Comparison of ENCODE assay signal across 8 mouse cellular contexts in the genomic region with DNA sequence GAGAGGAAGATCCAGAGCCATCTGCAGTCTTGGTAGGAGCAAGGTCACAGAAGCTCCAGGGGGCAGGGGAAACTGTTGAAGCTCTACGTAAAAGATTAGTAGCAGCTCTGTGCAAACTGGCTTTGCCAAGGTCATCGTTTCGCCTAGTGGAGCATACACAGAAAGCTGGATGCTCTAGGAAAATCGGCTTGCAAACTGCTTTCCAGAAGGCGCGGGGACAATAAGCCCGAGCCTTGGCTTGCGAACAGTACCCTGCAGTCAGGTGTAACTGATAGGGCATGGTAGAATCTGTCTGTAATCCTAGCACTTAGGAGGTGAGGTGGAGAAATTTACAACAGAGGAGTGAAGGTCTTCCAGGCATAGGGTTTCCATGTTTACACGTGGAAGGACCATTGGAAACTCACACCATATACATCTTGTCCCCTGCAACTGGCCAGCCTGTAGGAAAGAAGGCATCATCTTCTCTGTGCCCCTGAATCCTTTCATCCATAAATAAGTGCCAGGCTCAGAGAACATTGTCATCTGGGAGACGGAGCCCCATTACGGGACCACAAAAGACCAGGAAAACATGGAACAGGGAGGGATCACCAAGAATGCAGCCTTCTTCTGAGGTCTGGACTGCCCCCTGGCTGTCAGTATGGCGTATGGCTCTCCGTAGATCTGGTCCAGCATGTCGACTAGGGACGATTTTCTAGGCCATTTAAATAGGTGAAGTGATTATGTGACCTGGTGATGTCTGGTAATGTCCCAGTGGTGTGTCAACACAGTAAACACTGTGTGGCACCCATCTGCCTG.
DNase-seq lines count a peak whose midpoint lies in the region; ATAC-seq and TF ChIP-seq lines count a peak whose summit lies in the region.

No protein-coding gene starts in this region.

- H3K79me2 ChIP-seq in heart, adult 2 months (replicated peaks; ENCODE audit: control insufficient read depth, insufficient read depth, low read length): no peaks in the 10 kb centered on the region

- DNase-seq in heart, adult 2 months: no peak
- DNase-seq in heart, adult 8-10 months (ENCODE audit: low spot score): no peak
- DNase-seq in cerebellum, postnatal 36 days: peak; percentile 47 to 49
- DNase-seq in lung, postnatal 36 days: peak; percentile 1
- no peak for DNase-seq in gastrocnemius, postnatal 14 days
- no peak for DNase-seq in urinary bladder, postnatal 4 days (ENCODE audit: low spot score in 2 of 2)

- H3K27me3 ChIP-seq in heart, adult 2 months (ENCODE audit: control insufficient read depth, insufficient read depth, low read length): no peaks in the 10 kb centered on the region
- H3K27me3 ChIP-seq in ES-Bruce4 (ENCODE audit: control insufficient read depth, insufficient read depth, low read length, poor library complexity, severe bottlenecking): no peaks in the 10 kb centered on the region

- TF ChIP-seq EP300 in heart, adult 2 months (IDR thresholded peaks at IDR 0.05; ENCODE audit: insufficient read depth, low read depth, low read length): no peak
- TF ChIP-seq EP300 in ES-Bruce4 (IDR thresholded peaks at IDR 0.05; ENCODE audit: insufficient read depth, low read depth, low read length): no peak

- ATAC-seq in erythroblast, adult 5-6 weeks (replicated peaks; ENCODE audit: low FRiP score, poor library complexity, severe bottlenecking): no peak

- WGBS in heart, adult 2 months: 67% methylated on average over 15 of the region's 15 CpGs

- peak; percentile 61 for TF ChIP-seq CTCF in heart, adult 2 months (IDR thresholded peaks at IDR 0.05)
- TF ChIP-seq CTCF in ES-Bruce4 (IDR thresholded peaks at IDR 0.05; ENCODE audit: low read depth, low read length): peak; percentile 72

- H3K4me3 ChIP-seq in heart, adult 2 months: no peak overlapping the region
- H3K4me3 ChIP-seq in ES-Bruce4 (ENCODE audit: low read depth, low read length): no peak overlapping the region

- no peaks in the 10 kb centered on the region for H3K9me3 ChIP-seq in ES-Bruce4 (replicated peaks; ENCODE audit: control insufficient read depth, insufficient read depth, low read length, poor library complexity, severe bottlenecking)

- no peak overlapping the region for H3K27ac ChIP-seq in heart, adult 2 months
- no peak overlapping the region for H3K27ac ChIP-seq in ES-Bruce4 (ENCODE audit: insufficient read depth, low read length)

- H3K4me1 ChIP-seq in heart, adult 2 months (ENCODE audit: control insufficient read depth, insufficient read depth, low read length): no peaks in the 10 kb centered on the region
- no peaks in the 10 kb centered on the region for H3K4me1 ChIP-seq in ES-Bruce4 (ENCODE audit: control insufficient read depth, insufficient read depth, low read length)

- no peaks in the 10 kb centered on the region for H3K36me3 ChIP-seq in heart, adult 2 months (ENCODE audit: control insufficient read depth, insufficient read depth, low read length)
- no peaks in the 10 kb centered on the region for H3K36me3 ChIP-seq in ES-Bruce4 (ENCODE audit: control insufficient read depth, insufficient read depth, low read length, poor library complexity, severe bottlenecking)

- TF ChIP-seq POLR2A in heart, adult 2 months (IDR thresholded peaks at IDR 0.05; ENCODE audit: insufficient read depth, low read depth, low read length): no peak
- TF ChIP-seq POLR2A in ES-Bruce4 (IDR thresholded peaks at IDR 0.05; ENCODE audit: insufficient read depth, low read length): no peak

- H3K9ac ChIP-seq in heart, adult 2 months (ENCODE audit: low read depth, low read length): no peak overlapping the region
- no peak overlapping the region for H3K9ac ChIP-seq in ES-Bruce4 (ENCODE audit: low read depth, poor library complexity, severe bottlenecking)

- intact Hi-C loops in heart, adult 2 months (cut with DNase I): no loop called here
- intact Hi-C loops in gastrocnemius, postnatal 14 days (cut with DNase I; ENCODE audit: low total_unique reads): no loop called here

Comparison
In these comparisons a context has a peak if more than half of its experiments do, and no peak if none do; other contexts are left out.
1. DNase-seq: peak in cerebellum, postnatal 36 days (2 of 2) and lung, postnatal 36 days (single experiment); none in heart, adult 2 months (0 of 2), heart, adult 8-10 months (single experiment), gastrocnemius, postnatal 14 days (single experiment) and urinary bladder, postnatal 4 days (0 of 2).